Mouse (Mus musculus) kidney, adult 10 weeks (tissue): ENCODE results near the gene Neurl2. TPM values are rescaled to one million over a fixed set of nuclear protein-coding genes. Genes with fewer than 3 reads are reported as not detected.

Experiments
- polyA plus RNA-seq: library from polyadenylated mRNA; stranded (reverse); fragments of 350-450 nt; fragmentation: Illumina TruSeq; extraction: RNeasy Lipid Tissue Mini Kit (QIAGEN cat#74804); gene quantifications from one replicate; pipeline ENCODE4 v1.2.3, GENCODE M21; 2014; ENCODE audit warnings: low read depth, low replicate concordance

Gene Neurl2
- not detected for polyA plus RNA-seq

DNA sequence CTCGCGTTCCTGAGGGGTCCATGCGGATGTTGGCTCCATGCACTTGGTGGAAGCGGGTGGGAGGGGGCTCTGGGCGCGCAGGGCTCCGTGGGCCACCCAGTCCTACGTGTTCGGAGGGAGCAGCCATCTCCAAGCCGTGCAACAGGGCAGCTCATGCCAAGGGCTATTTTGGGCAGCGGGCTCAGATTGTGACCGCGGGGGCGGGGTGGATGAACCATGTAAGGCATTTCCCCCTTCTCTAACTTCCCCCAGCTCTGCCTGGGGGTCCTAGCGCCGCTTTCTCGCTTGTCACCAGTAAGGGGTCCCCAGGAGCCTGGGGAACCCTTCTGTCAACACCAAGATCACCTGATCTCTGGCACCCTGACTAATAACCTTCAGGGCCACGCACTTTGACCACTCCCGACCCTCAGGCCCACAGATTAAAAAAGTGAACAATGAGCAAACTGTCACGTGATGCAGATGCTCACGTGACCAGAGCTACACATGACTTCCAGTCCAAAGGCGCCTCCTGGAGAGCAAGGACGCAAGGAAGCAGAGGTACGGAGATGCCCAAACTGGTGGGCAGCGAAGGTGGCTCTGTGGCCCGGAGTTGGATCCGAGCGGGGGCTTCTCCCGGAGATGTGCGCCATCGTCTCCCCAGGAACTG, at the start of gene Neurl2:
Gene Neurl2 (minus strand): TSS at position 143 of the 646 bp plus-strand sequence.

DNA sequence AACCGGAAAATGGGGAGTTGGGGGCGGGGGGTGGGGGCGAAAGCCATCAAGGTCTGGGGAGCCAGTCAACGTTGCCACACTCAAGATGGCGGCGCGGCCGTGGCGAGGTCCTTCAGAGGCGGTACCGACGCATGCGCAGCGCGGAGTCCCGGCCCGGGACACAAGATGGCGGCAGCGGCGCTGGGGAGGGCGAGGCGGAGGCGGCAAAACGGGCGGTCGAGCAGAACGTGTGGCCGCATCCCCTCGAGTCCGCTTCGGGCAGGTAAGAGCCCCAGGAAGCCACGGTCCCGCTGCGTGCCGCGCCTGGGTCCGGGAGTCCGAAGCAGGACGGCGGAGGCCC, 45.9 kb upstream of the Neurl2 start, which contains the start of gene Pcif1:
Gene Pcif1 (plus strand): TSS at position 77 of the 340 bp plus-strand sequence.

DNA sequence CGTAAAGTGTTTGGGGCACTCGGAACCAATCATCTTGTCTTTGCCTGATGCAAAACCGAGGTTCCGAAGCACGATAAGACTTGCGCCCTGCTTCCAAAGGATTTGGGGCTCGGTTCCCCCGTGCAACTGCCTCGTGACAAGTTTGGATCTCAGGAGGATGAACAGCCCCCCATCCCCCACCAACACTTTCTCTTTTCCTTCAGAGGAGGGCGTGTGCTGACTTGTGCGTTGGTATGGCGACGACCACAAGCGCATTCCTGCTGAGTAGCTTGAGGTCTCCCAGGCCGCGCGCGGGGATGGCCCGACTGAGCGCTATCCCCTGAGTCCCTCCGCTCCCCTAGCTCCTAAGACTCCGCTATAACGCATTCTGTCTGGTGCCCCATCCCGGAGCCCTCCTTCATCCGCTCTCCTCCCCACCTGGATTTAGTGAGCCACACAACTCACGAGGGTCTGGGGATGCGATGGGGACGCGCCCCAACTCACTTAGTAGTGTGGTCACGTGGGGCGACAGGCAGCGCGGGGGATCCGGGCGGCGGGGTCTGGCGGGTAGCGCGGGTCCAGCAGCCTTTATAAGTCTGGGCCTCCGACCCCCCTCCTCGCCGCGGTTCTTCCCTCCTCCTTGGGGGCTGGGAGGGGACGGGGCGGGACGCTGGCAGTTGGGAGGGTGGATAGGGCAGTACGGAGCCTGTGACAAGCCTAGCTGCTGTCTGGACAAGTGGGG, 24.0 kb upstream of the Neurl2 start, which contains the start of gene Pltp:
Gene Pltp (minus strand): TSS at position 611 of the 721 bp plus-strand sequence.

DNA sequence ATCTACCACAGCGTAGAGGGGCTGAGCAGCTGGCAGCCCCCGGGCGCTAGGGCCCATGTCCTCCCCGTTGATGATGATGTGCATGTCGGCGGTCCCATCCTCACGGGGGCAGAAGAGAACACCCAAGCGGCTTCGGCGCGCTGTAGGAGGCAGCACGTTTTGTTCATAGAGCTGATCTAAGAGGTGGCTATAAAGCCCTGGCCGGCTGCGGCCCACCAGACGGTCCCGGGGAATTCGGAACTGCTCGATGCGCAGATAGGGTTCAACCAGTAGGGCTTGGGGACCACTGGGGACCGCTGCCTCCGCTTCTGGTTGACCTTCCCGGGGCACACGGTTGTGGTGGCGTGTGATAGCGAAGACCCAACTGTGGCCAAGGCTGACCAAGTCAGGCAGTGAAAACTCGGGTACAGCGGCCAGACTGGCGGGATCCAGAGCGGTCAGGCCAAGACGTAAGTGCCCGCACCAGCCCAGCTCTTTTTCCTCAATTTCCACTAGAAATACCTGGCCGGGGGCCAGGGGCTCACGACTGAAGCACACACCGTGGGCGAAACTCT, 431 bp downstream of the Neurl2 start, which contains the start of gene Ctsa:
Gene Ctsa (plus strand): TSS at position 126 of the 554 bp plus-strand sequence.

DNA sequence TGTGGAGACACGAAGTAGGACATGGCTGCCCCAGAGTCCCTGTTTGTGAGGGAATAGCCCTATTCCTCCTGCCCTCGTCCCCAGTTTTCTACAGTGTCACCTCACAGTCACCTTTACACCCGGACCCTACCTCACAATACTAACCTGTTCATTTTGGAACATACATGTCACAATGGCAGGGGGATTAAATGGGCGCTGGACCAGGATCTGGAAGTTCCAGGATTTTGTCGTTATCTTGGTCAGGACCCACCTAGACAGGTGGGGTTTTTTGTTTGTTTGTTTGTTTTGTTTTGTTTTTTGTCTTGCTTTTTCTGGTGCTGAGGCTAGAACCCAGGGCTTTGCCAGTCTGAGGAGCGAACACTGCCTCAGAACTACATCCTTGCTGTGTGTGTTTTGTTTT, 4.8 kb downstream of the Neurl2 start, which contains the start of gene Spata25:
Gene Spata25 (minus strand): TSS at position 101 of the 400 bp plus-strand sequence.

DNA sequence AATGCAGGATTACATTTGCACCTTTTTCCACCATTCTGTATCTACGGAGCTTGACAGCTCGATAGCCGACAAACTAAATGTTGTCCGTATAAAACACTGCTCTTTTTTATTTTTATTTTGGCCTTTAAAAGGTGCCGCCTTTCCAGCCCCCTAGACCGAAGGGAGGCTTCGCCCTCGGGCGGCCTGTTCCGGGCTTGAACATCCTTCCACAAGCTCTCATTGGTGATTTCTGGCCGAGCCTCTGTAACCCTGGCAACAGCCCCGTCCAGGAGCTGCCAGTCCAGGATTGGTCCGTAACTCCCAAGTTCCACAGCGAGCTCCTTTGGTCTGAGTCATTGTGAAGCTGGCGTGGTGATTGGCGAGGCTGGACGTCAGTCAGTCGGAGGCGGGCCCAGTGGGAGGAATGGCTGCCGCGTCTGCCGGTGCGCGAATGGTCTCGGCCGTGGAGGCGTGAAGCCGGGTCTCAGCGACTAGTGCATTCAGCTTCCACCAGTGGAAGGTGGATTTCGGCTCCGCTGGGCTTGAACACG, 10.6 kb downstream of the Neurl2 start, which contains the start of gene Zswim1:
Gene Zswim1 (plus strand): TSS at position 51 of the 530 bp plus-strand sequence.

DNA sequence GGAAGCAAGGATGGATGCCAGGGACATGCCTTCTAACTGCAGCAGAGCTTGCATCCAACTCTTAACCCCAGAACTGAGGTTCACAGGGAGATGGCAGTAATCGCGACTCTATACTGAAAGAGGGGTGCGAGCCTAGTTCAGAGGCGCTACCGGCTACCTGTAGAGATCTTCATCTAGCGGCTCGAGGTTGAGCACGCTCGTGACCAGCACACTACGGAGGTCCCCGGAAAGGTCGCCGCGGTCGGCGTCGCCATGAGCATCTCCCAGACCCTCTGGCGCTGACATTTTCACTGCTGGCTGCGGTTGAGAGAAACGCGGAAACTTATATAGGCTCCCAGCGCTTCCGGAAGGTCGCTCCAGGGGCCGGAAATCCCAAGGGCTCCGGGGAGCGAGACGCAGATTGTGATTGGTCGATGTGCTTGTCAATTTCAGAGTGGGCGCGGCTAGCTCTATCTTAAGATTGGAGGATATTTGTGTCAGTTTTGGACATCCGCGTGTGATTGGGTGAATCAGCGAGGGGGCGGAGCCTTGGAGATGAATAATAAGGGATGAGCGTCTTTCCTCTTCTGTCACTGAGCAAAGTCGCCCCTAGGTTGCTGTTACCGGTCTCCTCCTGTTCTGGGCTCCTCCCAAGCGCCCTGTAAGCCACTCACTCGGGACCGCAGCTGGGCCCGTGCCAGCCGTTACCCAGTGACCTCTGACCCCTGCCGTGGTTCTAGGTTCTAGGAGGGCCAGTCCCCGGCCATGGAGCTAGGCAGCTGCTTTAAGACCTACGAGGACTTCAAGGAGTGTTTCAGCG, 28.5 kb downstream of the Neurl2 start, which contains the start of the genes Acot8 and Zswim3:
Gene Acot8 (minus strand): TSS at position 350 of the 799 bp plus-strand sequence.
Gene Zswim3 (plus strand): TSS at position 566 of the 799 bp plus-strand sequence.

DNA sequence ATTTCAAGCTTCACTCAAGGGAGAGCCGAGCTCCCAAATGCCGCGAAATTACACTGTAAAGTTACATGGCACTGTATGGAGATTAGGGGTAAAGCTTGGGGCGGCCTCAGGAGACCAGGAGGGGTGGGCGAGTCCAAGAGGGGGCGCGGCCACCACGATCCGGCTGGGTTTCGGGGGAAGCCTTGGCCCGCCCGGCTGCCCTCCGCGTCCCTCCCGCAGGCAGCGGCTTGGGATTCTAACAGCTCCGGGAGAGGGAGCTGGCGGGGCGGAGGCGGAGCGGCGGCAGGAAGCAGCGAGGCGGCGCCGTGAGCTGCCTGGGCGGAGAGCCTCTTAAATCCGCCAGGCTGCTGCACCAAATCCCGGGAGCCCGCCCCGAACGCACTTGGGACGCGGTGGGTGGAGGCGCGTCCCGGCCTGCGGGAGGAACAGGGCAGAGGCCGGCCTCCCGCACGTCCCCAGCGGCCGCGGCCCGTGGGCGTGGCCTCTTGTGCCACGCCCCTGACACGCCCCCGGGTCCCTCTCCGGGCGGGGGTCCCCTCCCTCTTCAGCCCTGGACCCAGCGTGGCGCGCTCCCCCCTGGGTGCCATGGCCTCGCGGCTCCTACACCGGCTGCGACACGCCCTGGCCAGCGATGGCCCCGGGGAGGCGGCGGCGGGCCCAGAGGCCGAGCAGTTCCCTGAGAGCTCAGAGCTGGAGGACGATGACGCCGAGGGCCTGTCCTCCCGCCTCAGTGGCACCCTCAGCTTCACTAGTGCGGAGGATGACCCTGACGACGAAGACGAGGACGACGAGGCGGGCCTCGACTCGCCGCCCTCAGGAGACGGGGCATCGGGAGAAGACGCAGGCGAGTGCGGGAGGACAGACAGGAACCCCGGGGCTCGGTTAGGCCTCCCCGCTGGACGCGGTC, 47.5 kb downstream of the Neurl2 start, which contains the start of gene Snx21:
Gene Snx21 (plus strand): TSS at position 343 of the 907 bp plus-strand sequence.

Other genes with a start within 250 kb of the Neurl2 start
- not detected for gene Wfdc6a, start 248.0 kb downstream of the Neurl2 start, polyA plus RNA-seq
- gene Eppin, start 239.9 kb downstream of the Neurl2 start, polyA plus RNA-seq: not detected
- gene Wfdc6b, start 219.9 kb downstream of the Neurl2 start, polyA plus RNA-seq: not detected
- not detected for gene Wfdc8, start 219.8 kb downstream of the Neurl2 start, polyA plus RNA-seq
- 37.6 TPM for gene Wfdc16, start 194.7 kb downstream of the Neurl2 start, polyA plus RNA-seq
- gene Wfdc10, start 177.4 kb downstream of the Neurl2 start, polyA plus RNA-seq: not detected
- gene Wfdc9, start 176.9 kb downstream of the Neurl2 start, polyA plus RNA-seq: not detected
- gene Wfdc11, start 159.4 kb downstream of the Neurl2 start, polyA plus RNA-seq: not detected
- gene Wfdc13, start 148.3 kb downstream of the Neurl2 start, polyA plus RNA-seq: not detected
- gene Spint4, start 135.0 kb downstream of the Neurl2 start, polyA plus RNA-seq: not detected
- not detected for gene Spint5, start 118.2 kb downstream of the Neurl2 start, polyA plus RNA-seq
- 1.2 TPM for gene Wfdc3, start 87.5 kb downstream of the Neurl2 start, polyA plus RNA-seq
- gene Dnttip1, start 87.5 kb downstream of the Neurl2 start, polyA plus RNA-seq: 2.1 TPM
- gene Ube2c, start 63.6 kb downstream of the Neurl2 start, polyA plus RNA-seq: 1.3 TPM
- gene Tnnc2, start 53.5 kb downstream of the Neurl2 start, polyA plus RNA-seq: not detected
- 1.1 TPM for gene Snx21, start 47.6 kb downstream of the Neurl2 start, polyA plus RNA-seq
- 1.7 TPM for gene Acot8, start 28.6 kb downstream of the Neurl2 start, polyA plus RNA-seq
- 1.5 TPM for gene Zswim3, start 28.4 kb downstream of the Neurl2 start, polyA plus RNA-seq
- 3.4 TPM for gene Zswim1, start 10.8 kb downstream of the Neurl2 start, polyA plus RNA-seq
- gene Spata25, start 4.9 kb downstream of the Neurl2 start, polyA plus RNA-seq: not detected
- gene Ctsa, start 583 bp downstream of the Neurl2 start, polyA plus RNA-seq: 52.2 TPM
- gene Pltp, start 24.3 kb upstream of the Neurl2 start, polyA plus RNA-seq: 0.44 TPM
- 4.1 TPM for gene Pcif1, start 45.8 kb upstream of the Neurl2 start, polyA plus RNA-seq
- gene Zfp335, start 78.3 kb upstream of the Neurl2 start, polyA plus RNA-seq: 0.16 TPM
- gene Mmp9, start 107.3 kb upstream of the Neurl2 start, polyA plus RNA-seq: 0.40 TPM
- 1.7 TPM for gene Slc12a5, start 127.3 kb upstream of the Neurl2 start, polyA plus RNA-seq
- 9.3 TPM for gene Ncoa5, start 201.4 kb upstream of the Neurl2 start, polyA plus RNA-seq
- 0.49 TPM for gene Cd40, start 222.2 kb upstream of the Neurl2 start, polyA plus RNA-seq